Mouse (Mus musculus): ENCODE measurements around the gene Adh4.

GRCm38 (mm10) chr3:138369546-138369945, 45.7 kb upstream of the Adh4 start:
- no peak for TF ChIP-seq CTCF (IDR thresholded peaks at IDR 0.05; ENCODE audit: borderline replicate concordance, insufficient read depth, low read length)
- no peak for TF ChIP-seq POLR2A (IDR thresholded peaks at IDR 0.05; ENCODE audit: low read depth, low read length)
